Mouse (Mus musculus) liver, postnatal 0 days (tissue): ENCODE data around the gene Ggt5.

Source experiments
- CTCF ChIP-seq: sonication (generic); IDR thresholded peaks from 2 replicates; pipeline ENCODE4 v1.5.1; 2016; ENCODE audit warnings: antibody characterized with exemption, low read depth
- EP300 ChIP-seq: IDR thresholded peaks from 2 replicates; pipeline ENCODE4 v1.6.1; 2016; ENCODE audit warnings: antibody characterized with exemption, low read depth, mild to moderate bottlenecking

GRCm38 (mm10) chr10:75635693-75636055 lies 46.5 kb downstream of the Ggt5 start:
- peak; percentile 97 for TF ChIP-seq CTCF
- no peak for TF ChIP-seq EP300
